ENCODE assay signal across 9 mouse cellular contexts in genomic region chr4:40182651-40183320, GRCm38 (mm10). TPM values are rescaled to one million over a fixed set of nuclear protein-coding genes. Genes with fewer than 3 reads are reported as not detected.
DNase-seq lines count a peak whose midpoint lies in the region; ATAC-seq and TF ChIP-seq lines count a peak whose summit lies in the region.
"Had no signal": no experiment of that assay in that cellular context is flagged by ENCODE, and none has a peak within 500 bp of the region (broad histone marks: within the 10 kb centered on the region; RNA-seq: fewer than 3 reads in every experiment).

No protein-coding gene starts in this region.

- TF ChIP-seq POLR2A in limb, embryonic 14.5 days (IDR thresholded peaks at IDR 0.05; ENCODE audit: borderline replicate concordance, extremely low read depth, insufficient read depth, insufficient read length): no peak

- no peak overlapping the region for H3K27ac ChIP-seq in heart, embryonic 10.5 days
- no peak overlapping the region for H3K27ac ChIP-seq in heart, embryonic 12.5 days (ENCODE audit: poor library complexity, severe bottlenecking)
- H3K27ac ChIP-seq in kidney, embryonic 14.5 days (ENCODE audit: low read depth, low read length): no peak overlapping the region
- no peak overlapping the region for H3K27ac ChIP-seq in limb, embryonic 14.5 days (replicated peaks; ENCODE audit: low read depth, low read length)
- H3K27ac ChIP-seq: embryonic facial prominence, embryonic 12.5 days had no signal

- ATAC-seq in heart, embryonic 12.5 days (ENCODE audit: insufficient number of reproducible peaks, low FRiP score): no peak
- peak; percentile 60; the same call in 1 of the 2 replicates for ATAC-seq in kidney, embryonic 14.5 days (ENCODE audit: low FRiP score, low TSS enrichment)
- ATAC-seq in limb, embryonic 14.5 days (ENCODE audit: low FRiP score, low read depth): 0 out of 2 replicates have a peak, but pooled peaks have one; percentile 19

- H3K27me3 ChIP-seq in heart, embryonic 10.5 days (ENCODE audit: insufficient read depth, poor library complexity, severe bottlenecking): no peaks in the 10 kb centered on the region
- H3K27me3 ChIP-seq in heart, embryonic 12.5 days (replicated peaks): no peaks in the 10 kb centered on the region
- no peaks in the 10 kb centered on the region for H3K27me3 ChIP-seq in kidney, embryonic 14.5 days (ENCODE audit: control insufficient read depth, insufficient read depth, low read length)
- no peaks in the 10 kb centered on the region for H3K27me3 ChIP-seq in limb, embryonic 14.5 days (ENCODE audit: control insufficient read depth, insufficient read depth, low read length)
- H3K27me3 ChIP-seq: embryonic facial prominence, embryonic 12.5 days had no signal

- WGBS in heart, embryonic 10.5 days: 44% methylated on average over 14 of the region's 14 CpGs
- 41% methylated on average over 14 of the region's 14 CpGs for WGBS in heart, embryonic 12.5 days
- WGBS in kidney, embryonic 14.5 days: 45% methylated on average over 14 of the region's 14 CpGs
- 48% methylated on average over 14 of the region's 14 CpGs for WGBS in limb, embryonic 14.5 days

- H3K36me3 ChIP-seq in heart, embryonic 10.5 days: peaks cover 78% of the 10 kb centered on the region
- peaks cover 80% of the 10 kb centered on the region for H3K36me3 ChIP-seq in heart, embryonic 12.5 days
- peaks cover 85% of the 10 kb centered on the region for H3K36me3 ChIP-seq in kidney, embryonic 14.5 days (ENCODE audit: control insufficient read depth, insufficient read depth, low read length)
- H3K36me3 ChIP-seq in limb, embryonic 14.5 days (ENCODE audit: control insufficient read depth, insufficient read depth, low read length): peaks cover 74% of the 10 kb centered on the region

- H3K9ac ChIP-seq in heart, embryonic 12.5 days: no peak overlapping the region
- no peak overlapping the region for H3K9ac ChIP-seq in kidney, embryonic 14.5 days (ENCODE audit: low read depth, low read length)
- no peak overlapping the region for H3K9ac ChIP-seq in limb, embryonic 14.5 days (ENCODE audit: low read depth, low read length, severe bottlenecking)
- H3K9ac ChIP-seq: embryonic facial prominence, embryonic 12.5 days had no signal

- H3K4me1 ChIP-seq in heart, embryonic 10.5 days: no peaks in the 10 kb centered on the region
- no peaks in the 10 kb centered on the region for H3K4me1 ChIP-seq in heart, embryonic 12.5 days (replicated peaks)
- no peaks in the 10 kb centered on the region for H3K4me1 ChIP-seq in kidney, embryonic 14.5 days (ENCODE audit: control insufficient read depth, insufficient read depth, low read length)
- H3K4me1 ChIP-seq in limb, embryonic 14.5 days (ENCODE audit: control insufficient read depth, insufficient read depth, low read length): no peaks in the 10 kb centered on the region
- H3K4me1 ChIP-seq: embryonic facial prominence, embryonic 12.5 days had no signal

- no peak overlapping the region for H3K4me3 ChIP-seq in heart, embryonic 10.5 days
- H3K4me3 ChIP-seq in heart, embryonic 12.5 days: no peak overlapping the region
- no peak overlapping the region for H3K4me3 ChIP-seq in kidney, embryonic 14.5 days (ENCODE audit: low read length)
- H3K4me3 ChIP-seq in limb, embryonic 14.5 days (replicated peaks; ENCODE audit: low read length): no peak overlapping the region
- H3K4me3 ChIP-seq: embryonic facial prominence, embryonic 12.5 days had no signal

- H3K9me3 ChIP-seq in heart, embryonic 10.5 days: no peaks in the 10 kb centered on the region
- H3K9me3 ChIP-seq in heart, embryonic 12.5 days (replicated peaks): no peaks in the 10 kb centered on the region
- H3K9me3 ChIP-seq in kidney, embryonic 14.5 days (ENCODE audit: control insufficient read depth, low read length): no peaks in the 10 kb centered on the region
- H3K9me3 ChIP-seq in limb, embryonic 14.5 days (ENCODE audit: control insufficient read depth, low read length): no peaks in the 10 kb centered on the region
- H3K9me3 ChIP-seq: embryonic facial prominence, embryonic 12.5 days had no signal

- no peak overlapping the region for H3K4me2 ChIP-seq in heart, embryonic 12.5 days
- H3K4me2 ChIP-seq in kidney, embryonic 14.5 days (replicated peaks; ENCODE audit: low read depth, low read length): no peak overlapping the region
- H3K4me2 ChIP-seq in limb, embryonic 14.5 days (replicated peaks; ENCODE audit: low read depth, low read length, severe bottlenecking): no peak overlapping the region
- H3K4me2 ChIP-seq: embryonic facial prominence, embryonic 12.5 days had no signal

- DNase-seq in heart, embryonic 10.5 days (ENCODE audit: low spot score): peak; percentile 78
- DNase-seq in cerebellum, postnatal 10 days: peak; percentile 74 to 80
- DNase-seq in frontal cortex, postnatal 25 days (ENCODE audit: low spot score in 2 of 2): peak; percentile 48 to 61
- peak; percentile 45 for DNase-seq in limb, embryonic 14.5 days (ENCODE audit: low spot score)
- peak; percentile 5 to 28 for DNase-seq in monocyte, adult 2 months (ENCODE audit: low read depth in 1 of 2, low spot score in 2 of 2)
- DNase-seq in spleen, postnatal 4 days (ENCODE audit: low spot score in 2 of 2): peak; percentile 66 to 86

RNA-seq across cellular contexts. Expression of gene Aco1, which starts 39.9 kb away (rescaled TPM):
- polyA plus RNA-seq in heart, embryonic 10.5 days (2016; fragmentation: Nextera tagmentation; extraction: Ambion mirVana): 34.6 and 39.5 TPM in 2 replicates
- 33.1 and 34.6 TPM in 2 replicates for polyA plus RNA-seq in heart, embryonic 12.5 days (2016; fragmentation: Nextera tagmentation; extraction: Ambion mirVana)
- 32.6 and 72.8 TPM in 2 replicates for polyA plus RNA-seq in kidney, embryonic 14.5 days (2014; fragmentation: Nextera tagmentation; extraction: Ambion mirVana)
- polyA plus RNA-seq in limb, embryonic 14.5 days (2012; rRNA removed): 41.9 and 43.7 TPM in 2 replicates
- 45.9 and 46.8 TPM in 2 replicates for polyA plus RNA-seq in limb, embryonic 14.5 days (2014; fragmentation: Nextera tagmentation; extraction: Ambion mirVana)

RNA-seq across cellular contexts. Expression of gene Ddx58, which starts 56.8 kb away (rescaled TPM):
- 3.8 and 4.0 TPM in 2 replicates for polyA plus RNA-seq in heart, embryonic 10.5 days (2016; fragmentation: Nextera tagmentation; extraction: Ambion mirVana)
- polyA plus RNA-seq in heart, embryonic 12.5 days (2016; fragmentation: Nextera tagmentation; extraction: Ambion mirVana): 8.1 and 8.7 TPM in 2 replicates
- 10.2 and 12.2 TPM in 2 replicates for polyA plus RNA-seq in kidney, embryonic 14.5 days (2014; fragmentation: Nextera tagmentation; extraction: Ambion mirVana)
- 10.3 TPM in 2 replicates for polyA plus RNA-seq in limb, embryonic 14.5 days (2012; rRNA removed)
- 10.7 and 11.0 TPM in 2 replicates for polyA plus RNA-seq in limb, embryonic 14.5 days (2014; fragmentation: Nextera tagmentation; extraction: Ambion mirVana)

Comparison
In these comparisons a context has a peak if more than half of its experiments do, and no peak if none do; other contexts are left out.
1. DNase-seq: peak in every context shown above with its lines; median percentile 78 in heart, embryonic 10.5 days; 77 in cerebellum, postnatal 10 days; 76 in spleen, postnatal 4 days; 54 in frontal cortex, postnatal 25 days; 45 in limb, embryonic 14.5 days; 16 in monocyte, adult 2 months.